Mouse (Mus musculus): ENCODE data around the gene Tbc1d14. TPM values are rescaled to one million over a fixed set of nuclear protein-coding genes. Genes with fewer than 3 reads are reported as not detected.
A peak's percentile ranks its signal among the peaks of the same experiment; 100 is the strongest.

Gene Tbc1d14
- total RNA-seq, 2 experiments from 2014 or later = 101 to 105 TPM

DNA sequence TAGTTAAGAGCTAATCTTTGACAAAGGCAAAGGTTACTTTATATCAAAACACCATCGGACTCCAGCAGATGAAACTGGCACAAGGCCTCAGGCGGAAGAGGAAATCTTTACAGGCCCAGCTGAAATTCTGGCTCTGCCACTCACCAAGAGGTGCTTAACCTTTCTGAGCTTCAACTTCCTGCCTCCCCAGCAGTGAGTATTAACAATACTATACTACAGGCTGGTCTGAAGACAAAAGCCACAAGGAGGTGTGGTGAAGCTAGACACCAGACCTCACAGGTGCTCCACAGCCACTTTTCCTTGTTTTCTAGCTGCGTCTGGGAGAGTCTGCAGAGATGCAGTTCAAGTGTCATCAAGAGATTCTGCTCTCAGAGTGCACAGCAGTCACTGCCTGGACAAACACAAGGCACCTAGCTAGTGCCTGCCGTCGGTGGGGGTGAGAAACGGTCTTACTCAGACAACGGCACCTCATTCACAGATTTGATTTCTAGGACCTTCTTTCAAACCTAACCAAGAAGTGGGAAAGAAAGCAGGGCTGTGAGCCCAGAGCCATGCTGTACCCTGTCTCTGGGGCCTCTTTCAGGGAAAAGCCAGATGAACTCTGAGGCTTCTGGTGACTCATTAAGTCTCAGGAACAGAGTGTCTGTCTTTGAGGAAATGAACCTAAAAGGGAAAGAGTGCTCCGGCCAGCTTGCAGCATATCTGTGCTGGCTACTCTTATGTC, 18.8 kb downstream of the Tbc1d14 start:
- peak overlapping the region; percentile 68 for H3K27ac ChIP-seq
- H3K4me3 ChIP-seq = no peak overlapping the region
- no peak for DNase-seq (ENCODE audit: low spot score in 2 of 2)
- no peak for TF ChIP-seq CTCF (conservative IDR thresholded peaks at IDR 0.05)

- no peak for TF ChIP-seq CTCF (conservative IDR thresholded peaks at IDR 0.05)
- Histone ChIP-seq H3K27ac (peak overlapping the region; percentile 68), H3K4me3 (no peak overlapping the region)
- no peak for DNase-seq (ENCODE audit: low spot score in 2 of 2)
Observed at GRCm38 (mm10) chr5:36573354-36573753, 19.7 kb downstream of the Tbc1d14 start.

- DNase-seq (ENCODE audit: low spot score in 2 of 2) = no peak
- no peak for TF ChIP-seq CTCF (conservative IDR thresholded peaks at IDR 0.05)
- Histone ChIP-seq H3K4me3 (no peak overlapping the region), H3K27ac (no peak overlapping the region)
Observed at GRCm38 (mm10) chr5:36571371-36571770, 21.7 kb downstream of the Tbc1d14 start.

DNA sequence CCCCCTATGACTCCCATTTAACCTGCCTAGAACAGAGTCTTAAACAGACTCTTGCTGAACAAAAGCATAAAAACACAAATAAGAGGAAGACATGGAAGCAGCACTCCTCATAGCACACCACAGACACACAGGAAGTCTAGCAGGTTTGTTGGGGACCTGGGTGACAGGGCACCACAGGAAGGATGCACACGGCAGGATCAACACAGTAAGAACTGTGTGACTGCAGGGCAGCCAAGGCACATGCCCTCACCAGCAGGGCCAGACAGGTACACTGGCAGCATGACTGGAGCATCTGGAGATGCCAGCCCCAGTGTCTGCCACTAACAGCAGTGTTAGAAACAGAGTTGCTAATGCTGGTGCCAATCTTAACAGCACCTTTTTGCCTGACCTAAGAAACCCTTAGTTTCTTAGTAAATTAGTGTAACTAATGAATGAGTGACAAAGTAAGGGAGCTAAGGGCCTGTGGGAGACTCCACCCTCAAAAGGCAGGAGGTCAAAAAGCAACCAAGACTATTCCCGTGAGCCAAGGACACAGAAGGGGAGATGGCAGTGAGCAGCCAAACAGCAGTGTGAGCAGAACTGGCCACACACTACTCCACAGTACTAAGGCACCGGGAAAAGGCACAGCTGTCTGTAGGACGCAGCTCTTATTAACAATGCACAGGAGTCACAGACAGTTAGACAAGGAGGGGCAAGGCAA, 22.4 kb downstream of the Tbc1d14 start:
- TF ChIP-seq CTCF (conservative IDR thresholded peaks at IDR 0.05) = no peak
- Histone ChIP-seq H3K27ac (no peak overlapping the region), H3K4me3 (no peak overlapping the region)
- DNase-seq (ENCODE audit: low spot score in 2 of 2) = no peak

- no peak for TF ChIP-seq CTCF (conservative IDR thresholded peaks at IDR 0.05)
- no peak for DNase-seq (ENCODE audit: low spot score in 2 of 2)
- H3K4me3 ChIP-seq = no peak overlapping the region
- no peak overlapping the region for H3K27ac ChIP-seq
Observed at GRCm38 (mm10) chr5:36570098-36570497, 23.0 kb downstream of the Tbc1d14 start.

GRCm38 (mm10) chr5:36568118-36568517, 25.0 kb downstream of the Tbc1d14 start:
- DNase-seq (ENCODE audit: low spot score in 2 of 2) = no peak
- H3K4me3 ChIP-seq = no peak overlapping the region
- TF ChIP-seq CTCF (conservative IDR thresholded peaks at IDR 0.05) = no peak
- peak overlapping the region; percentile 43; the same call in 1 of the 2 replicates for H3K27ac ChIP-seq

- no peak for TF ChIP-seq CTCF (conservative IDR thresholded peaks at IDR 0.05)
- Histone ChIP-seq H3K27ac (peak overlapping the region; percentile 69), H3K4me3 (no peak overlapping the region)
- DNase-seq (ENCODE audit: low spot score in 2 of 2) = no peak
Observed at GRCm38 (mm10) chr5:36567627-36568026, 25.4 kb downstream of the Tbc1d14 start.

DNA sequence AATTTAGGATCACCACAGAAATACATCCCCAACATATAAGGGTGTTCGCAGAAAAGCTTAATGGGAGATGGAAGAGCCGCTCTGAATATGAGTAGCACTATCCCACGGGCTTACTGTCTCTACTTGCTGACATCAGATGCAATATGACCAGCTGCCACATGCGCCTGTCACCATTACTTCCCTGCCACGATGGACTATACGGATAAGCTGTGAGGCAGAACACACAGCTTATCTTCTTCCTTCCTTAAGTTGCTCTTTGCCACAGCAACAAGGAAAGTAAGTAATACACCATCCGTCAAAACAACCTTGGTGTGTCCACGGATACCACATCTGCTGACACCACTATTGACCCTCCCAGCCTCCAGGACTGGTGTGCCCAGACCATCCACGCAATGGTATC, 28.5 kb downstream of the Tbc1d14 start:
- no peak for DNase-seq (ENCODE audit: low spot score in 2 of 2)
- TF ChIP-seq CTCF (conservative IDR thresholded peaks at IDR 0.05) = no peak
- H3K4me3 ChIP-seq = no peak overlapping the region
- peak overlapping the region; percentile 69 for H3K27ac ChIP-seq

- no peak for TF ChIP-seq CTCF (conservative IDR thresholded peaks at IDR 0.05)
- no peak for DNase-seq (ENCODE audit: low spot score in 2 of 2)
- Histone ChIP-seq H3K27ac (peak overlapping the region; percentile 82; the same call in 1 of the 2 replicates), H3K4me3 (no peak overlapping the region)
Observed at GRCm38 (mm10) chr5:36563741-36564140, 29.3 kb downstream of the Tbc1d14 start.

- no peak overlapping the region for H3K4me3 ChIP-seq
- peak overlapping the region; percentile 82 for H3K27ac ChIP-seq
- no peak for TF ChIP-seq CTCF (conservative IDR thresholded peaks at IDR 0.05)
- no peak for DNase-seq (ENCODE audit: low spot score in 2 of 2)
Observed at GRCm38 (mm10) chr5:36562791-36563445, 30.2 kb downstream of the Tbc1d14 start.

- TF ChIP-seq CTCF (conservative IDR thresholded peaks at IDR 0.05) = no peak
- H3K27ac ChIP-seq = peak overlapping the region; percentile 82
- H3K4me3 ChIP-seq = no peak overlapping the region
- peak in 1 of 2 experiments; percentile 19 for DNase-seq (ENCODE audit: low spot score in 2 of 2)
Observed at GRCm38 (mm10) chr5:36561509-36561908, 31.6 kb downstream of the Tbc1d14 start.

DNA sequence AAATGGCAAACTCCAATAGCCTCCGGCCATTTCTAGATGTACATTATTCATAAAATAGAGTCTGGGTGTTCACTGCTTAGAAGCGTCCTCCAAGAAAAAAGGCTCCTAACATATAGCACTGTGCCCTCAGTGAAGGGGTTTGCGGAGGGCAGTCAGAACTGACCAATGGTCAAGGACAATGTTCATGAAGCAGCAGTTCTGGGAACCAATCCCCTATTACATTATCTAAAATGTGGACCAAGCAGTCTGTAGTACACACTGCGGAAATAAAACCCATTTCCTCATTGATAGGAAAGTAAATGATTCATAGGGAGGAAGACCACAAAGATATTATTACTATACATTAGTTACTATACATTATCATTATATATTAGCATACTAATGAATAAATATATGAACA, 32.6 kb downstream of the Tbc1d14 start:
- Histone ChIP-seq H3K4me3 (no peak overlapping the region), H3K27ac (peak overlapping the region; percentile 82)
- no peak for DNase-seq (ENCODE audit: low spot score in 2 of 2)
- no peak for TF ChIP-seq CTCF (conservative IDR thresholded peaks at IDR 0.05)

- no peak for TF ChIP-seq CTCF (conservative IDR thresholded peaks at IDR 0.05)
- Histone ChIP-seq H3K4me3 (no peak overlapping the region), H3K27ac (peak overlapping the region; percentile 82)
- DNase-seq (ENCODE audit: low spot score in 2 of 2) = no peak
Observed at GRCm38 (mm10) chr5:36559510-36560235, 33.4 kb downstream of the Tbc1d14 start.
